Mouse (Mus musculus) lung, postnatal 0 days (tissue): Measurements from ENCODE around the gene BC052040. TPM values are rescaled to one million over a fixed set of nuclear protein-coding genes. Genes with fewer than 3 reads are reported as not detected.

Source experiments
- ATAC-seq: fragments of 200-750 bp; cut with Nextera tagmentation; 2 replicates; pipeline ENCODE4 v1.8.0; 2017; ENCODE audit warnings: moderate library complexity
- DNase-seq: peaks from one replicate; pipeline ENCODE4 v3.0.0-alpha.2; 2016; ENCODE audit warnings: low spot score
- H3K27ac ChIP-seq: fragments of 300-500 bp; sonication (generic); 2 replicates; pipeline ENCODE4 v1.5.1; 2014; ENCODE audit warnings: antibody characterized with exemption, mild to moderate bottlenecking, low read length, mixed read lengths
- H3K27me3 ChIP-seq: fragments of 300-500 bp; sonication (generic); replicated peaks from 2 replicates; pipeline ENCODE4 v1.6.1; 2014; ENCODE audit warnings: low read length, mixed read lengths; ENCODE audit not compliant: insufficient read depth
- H3K36me3 ChIP-seq: fragments of 300-500 bp; sonication (generic); 2 replicates; pipeline ENCODE4 v1.6.1; 2014; ENCODE audit warnings: low read length, mixed read lengths; ENCODE audit not compliant: insufficient read depth
- H3K4me1 ChIP-seq: fragments of 300-500 bp; sonication (generic); 2 replicates; pipeline ENCODE4 v1.6.1; 2014; ENCODE audit warnings: antibody characterized with exemption, low read depth, low read length, mixed read lengths; ENCODE audit not compliant: insufficient read depth
- H3K4me2 ChIP-seq: fragments of 300-500 bp; sonication (generic); replicated peaks from 2 replicates; pipeline ENCODE4 v1.6.1; 2014; ENCODE audit warnings: low read depth, mild to moderate bottlenecking, low read length, moderate library complexity, mixed read lengths
- H3K4me3 ChIP-seq: fragments of 300-500 bp; sonication (generic); 2 replicates; pipeline ENCODE4 v1.5.1; 2014; ENCODE audit warnings: low read depth, low read length
- H3K9ac ChIP-seq: fragments of 300-500 bp; sonication (generic); replicated peaks from 2 replicates; pipeline ENCODE4 v1.6.1; 2014; ENCODE audit warnings: low read depth, mild to moderate bottlenecking
- H3K9me3 ChIP-seq: fragments of 300-500 bp; sonication (generic); 2 replicates; pipeline ENCODE4 v1.6.1; 2016; ENCODE audit warnings: low read length, mixed read lengths
- CTCF ChIP-seq: IDR thresholded peaks from 2 replicates; pipeline ENCODE4 v1.5.1; 2016; ENCODE audit warnings: antibody characterized with exemption, mild to moderate bottlenecking
- EP300 ChIP-seq: IDR thresholded peaks from 2 replicates; pipeline ENCODE4 v1.6.1; 2016; ENCODE audit warnings: antibody characterized with exemption, mild to moderate bottlenecking, control low read depth
- WGBS: fragments of 180-500 bp; shearing (Covaris S2); extraction: QIAGEN DNeasy Blood & Tissue Kit; methylation state at CpG from one replicate; pipeline ENCODE4 v1.1.7; 2014; 5-methylcytosine and 5-hydroxymethylcytosine counted together
- polyA plus RNA-seq: library from polyadenylated mRNA; unstranded; fragments of >200 nt; fragmentation: Nextera tagmentation; extraction: Ambion mirVana; gene quantifications from 2 replicates; pipeline ENCODE4 v1.2.1, GENCODE M21; 2015

Gene BC052040
- polyA plus RNA-seq, 1 experiment from 2014 or later = 1.6 TPM

DNA sequence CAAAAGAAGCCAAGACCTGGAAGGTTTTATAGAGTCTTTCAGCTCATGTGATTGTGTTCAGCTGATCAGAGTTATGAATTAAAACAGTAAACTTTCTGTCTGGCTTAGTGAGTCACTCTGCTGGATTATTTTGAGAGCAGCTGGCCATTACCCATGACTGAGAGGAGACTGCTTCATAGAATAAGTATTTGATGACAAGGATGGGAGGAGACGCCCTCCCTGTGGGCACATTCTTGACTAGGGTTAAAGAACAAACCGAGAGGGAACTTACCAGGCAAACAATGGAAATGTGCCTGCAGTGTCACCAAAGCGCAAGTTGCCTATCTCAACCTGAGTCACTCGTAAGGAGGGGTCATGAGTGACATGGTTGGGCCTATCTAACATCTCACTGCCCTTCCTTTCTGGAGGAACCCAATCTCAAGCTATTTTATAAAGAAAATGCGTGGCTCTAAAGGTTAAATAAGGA lies 199.1 kb downstream of the BC052040 start:
- WGBS = 57% methylated on average over 5 of the region's 5 CpGs
- H3K36me3 ChIP-seq = no peaks in the 10 kb centered on the region
- DNase-seq (peak; percentile 29), ATAC-seq (peak; percentile 50)
- TF ChIP-seq CTCF = no peak
- TF ChIP-seq EP300 = peak; percentile 64
- no peak overlapping the region for H3K4me2 ChIP-seq
- H3K9ac ChIP-seq = no peak overlapping the region
- no peak overlapping the region for H3K27ac ChIP-seq
- H3K4me3 ChIP-seq = no peak overlapping the region
- H3K4me1 ChIP-seq = peaks cover 9% of the 10 kb centered on the region; the same call in 1 of the 2 replicates
- no peaks in the 10 kb centered on the region for H3K27me3 ChIP-seq
- H3K9me3 ChIP-seq = no peaks in the 10 kb centered on the region

DNA sequence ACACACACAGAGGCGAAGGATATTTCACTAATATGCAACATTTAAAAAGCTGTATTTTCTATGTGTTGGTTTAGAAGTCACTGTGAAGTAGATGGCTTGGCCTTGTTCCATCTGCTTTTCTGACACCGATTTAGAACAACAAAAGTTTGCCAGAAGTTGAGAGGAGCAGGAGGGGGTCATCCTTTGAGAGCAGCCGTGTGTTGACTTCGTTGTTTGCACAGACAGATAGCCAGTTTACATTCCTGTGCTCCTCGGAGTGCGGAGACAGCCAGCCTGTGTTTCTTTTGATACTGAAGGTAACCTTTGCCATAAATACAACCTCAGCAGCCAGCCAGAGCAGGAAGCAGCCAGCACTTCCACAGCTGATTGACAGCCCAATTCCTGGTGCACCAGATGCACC lies 204.2 kb downstream of the BC052040 start:
- ATAC-seq (no peak), DNase-seq (no peak)
- no peak overlapping the region for H3K4me3 ChIP-seq
- 19% methylated on average over 6 of the region's 6 CpGs for WGBS
- H3K4me2 ChIP-seq = no peak overlapping the region
- H3K27ac ChIP-seq = no peak overlapping the region
- H3K4me1 ChIP-seq = no peaks in the 10 kb centered on the region
- no peaks in the 10 kb centered on the region for H3K9me3 ChIP-seq
- TF ChIP-seq EP300 (no peak), CTCF (no peak)
- H3K9ac ChIP-seq = no peak overlapping the region
- no peaks in the 10 kb centered on the region for H3K36me3 ChIP-seq
- no peaks in the 10 kb centered on the region for H3K27me3 ChIP-seq

DNA sequence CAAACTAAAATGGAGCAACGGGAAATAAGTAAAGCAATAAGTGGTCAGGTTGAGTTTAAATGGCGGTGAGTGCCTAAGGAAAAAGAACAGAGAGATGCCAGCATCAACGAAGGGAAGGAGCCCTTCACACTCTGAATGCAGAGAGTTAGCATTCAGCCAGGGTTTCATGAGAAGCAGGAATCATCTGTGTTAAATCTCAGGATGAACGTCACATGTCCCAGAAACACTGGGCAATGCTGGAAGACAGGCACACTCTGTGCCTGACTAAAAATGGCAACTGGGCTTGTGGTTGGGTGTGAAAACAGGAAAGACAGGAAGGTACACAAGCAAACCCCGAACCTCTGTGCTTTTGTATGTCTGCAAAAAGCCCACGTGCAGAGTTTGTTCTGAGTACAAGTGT lies 217.3 kb downstream of the BC052040 start:
- no peak overlapping the region for H3K4me2 ChIP-seq
- no peak overlapping the region for H3K9ac ChIP-seq
- DNase-seq (no peak), ATAC-seq (no peak)
- H3K4me1 ChIP-seq = no peaks in the 10 kb centered on the region
- no peaks in the 10 kb centered on the region for H3K27me3 ChIP-seq
- no peak overlapping the region for H3K4me3 ChIP-seq
- WGBS = 70% methylated on average over 6 of the region's 6 CpGs
- TF ChIP-seq EP300 (no peak), CTCF (no peak)
- H3K9me3 ChIP-seq = no peaks in the 10 kb centered on the region
- no peaks in the 10 kb centered on the region for H3K36me3 ChIP-seq
- H3K27ac ChIP-seq = no peak overlapping the region

DNA sequence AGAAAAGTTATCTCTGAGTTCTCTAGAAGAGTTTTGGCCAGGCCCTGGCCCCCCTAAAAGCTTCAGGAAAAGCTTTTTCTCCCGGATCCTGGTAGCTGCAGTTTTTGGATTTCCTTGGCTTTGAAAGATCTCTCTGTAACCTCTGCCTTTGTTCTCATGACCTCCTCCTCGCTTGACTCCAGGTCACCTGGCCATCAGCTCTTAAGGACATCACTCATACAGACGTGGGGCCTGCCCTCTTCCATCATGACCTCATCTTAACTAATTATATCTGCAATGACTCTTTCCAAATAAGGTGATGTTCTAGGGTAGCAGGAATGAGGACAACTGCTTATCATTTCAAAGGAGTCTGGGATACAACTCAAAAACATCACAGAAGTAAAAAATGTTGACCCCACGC lies 226.9 kb downstream of the BC052040 start:
- Histone ChIP-seq H3K9ac (no peak overlapping the region), H3K4me1 (no peaks in the 10 kb centered on the region), H3K27me3 (no peaks in the 10 kb centered on the region), H3K9me3 (no peaks in the 10 kb centered on the region), H3K36me3 (no peaks in the 10 kb centered on the region), H3K27ac (no peak overlapping the region), H3K4me2 (no peak overlapping the region), H3K4me3 (no peak overlapping the region)
- DNase-seq (no peak), ATAC-seq (no peak)
- TF ChIP-seq EP300 (no peak), CTCF (no peak)
- WGBS = 36% methylated on average over 4 of the region's 4 CpGs

DNA sequence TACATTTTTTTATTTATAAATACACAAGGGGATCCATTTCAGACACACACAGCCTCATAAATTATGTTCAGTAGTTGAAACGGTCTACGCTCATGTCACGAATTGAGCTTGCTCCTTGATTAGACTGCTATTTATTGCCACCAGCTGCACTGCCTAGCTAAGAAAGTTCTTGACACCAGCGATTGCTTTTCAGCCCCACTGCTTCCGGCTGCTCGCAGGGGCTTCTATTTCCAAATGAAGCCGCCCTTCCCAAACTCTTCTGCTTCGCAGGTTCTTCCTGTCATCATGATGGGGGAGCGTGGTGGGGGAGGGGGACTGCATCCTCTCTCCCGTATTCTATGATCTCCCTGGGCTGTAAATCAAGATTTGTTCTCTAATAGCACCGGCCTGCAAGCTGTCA lies 231.8 kb downstream of the BC052040 start:
- Histone ChIP-seq H3K4me3 (no peak overlapping the region), H3K4me1 (no peaks in the 10 kb centered on the region), H3K27me3 (no peaks in the 10 kb centered on the region), H3K36me3 (no peaks in the 10 kb centered on the region), H3K9me3 (no peaks in the 10 kb centered on the region), H3K9ac (no peak overlapping the region), H3K27ac (no peak overlapping the region), H3K4me2 (no peak overlapping the region)
- 37% methylated on average over 11 of the region's 11 CpGs for WGBS
- no peak for ATAC-seq
- TF ChIP-seq EP300 (no peak), CTCF (no peak)
- no peak for DNase-seq

DNA sequence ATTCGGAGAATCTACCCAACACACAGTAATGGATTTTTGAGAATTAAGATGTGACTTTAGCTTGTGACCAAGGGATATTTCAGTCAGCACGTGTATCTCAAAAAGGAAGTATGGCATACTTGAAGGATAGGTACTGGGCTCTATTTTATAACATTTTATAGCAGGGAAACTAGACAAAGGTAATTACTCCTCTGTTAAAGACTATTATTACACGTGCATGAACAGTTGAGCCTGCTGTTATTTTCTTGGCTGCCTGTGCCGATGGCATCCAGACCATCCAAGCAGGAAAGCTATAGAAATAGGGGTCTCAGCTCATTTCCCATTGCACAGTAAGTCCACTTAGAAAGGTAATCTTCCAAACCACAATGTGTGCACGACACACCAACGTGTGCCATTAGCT lies 232.2 kb downstream of the BC052040 start:
- Histone ChIP-seq H3K9me3 (no peaks in the 10 kb centered on the region), H3K9ac (no peak overlapping the region), H3K36me3 (no peaks in the 10 kb centered on the region), H3K27ac (no peak overlapping the region), H3K27me3 (no peaks in the 10 kb centered on the region), H3K4me2 (no peak overlapping the region), H3K4me3 (no peak overlapping the region), H3K4me1 (no peaks in the 10 kb centered on the region)
- TF ChIP-seq EP300 (no peak), CTCF (no peak)
- 64% methylated on average over 6 of the region's 6 CpGs for WGBS
- DNase-seq (no peak), ATAC-seq (no peak)

DNA sequence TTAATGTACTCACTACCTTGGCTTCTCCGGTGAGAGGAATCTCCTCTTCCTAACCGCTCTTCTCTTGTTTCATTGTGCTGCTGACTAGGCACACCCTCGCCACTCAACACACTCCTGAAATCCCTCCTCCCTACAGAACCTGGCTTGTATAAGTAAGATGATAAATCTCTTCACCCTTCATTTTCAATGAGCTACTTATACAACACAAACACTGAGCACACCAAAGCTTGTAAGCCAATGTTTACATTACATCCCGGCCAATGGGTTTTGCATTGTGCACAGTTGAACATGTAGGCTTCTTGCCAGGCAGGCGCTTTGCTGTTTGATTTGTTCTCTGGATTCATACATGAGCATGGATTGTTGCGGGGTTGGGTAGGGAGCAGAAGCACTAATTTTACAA lies 236.4 kb downstream of the BC052040 start:
- no peaks in the 10 kb centered on the region for H3K4me1 ChIP-seq
- no peaks in the 10 kb centered on the region for H3K36me3 ChIP-seq
- no peaks in the 10 kb centered on the region for H3K9me3 ChIP-seq
- no peak overlapping the region for H3K9ac ChIP-seq
- ATAC-seq (peak; percentile 68), DNase-seq (peak; percentile 56)
- WGBS = 25% methylated on average over 6 of the region's 6 CpGs
- H3K4me3 ChIP-seq = no peak overlapping the region
- no peaks in the 10 kb centered on the region for H3K27me3 ChIP-seq
- no peak overlapping the region for H3K4me2 ChIP-seq
- TF ChIP-seq EP300 (no peak), CTCF (no peak)
- no peak overlapping the region for H3K27ac ChIP-seq
